Mouse (Mus musculus) left cerebral cortex, adult 11 months (tissue): ENCODE results near the gene Rnaset2a.
"Not testable (repeated sequence)": the region's sequence is repeated elsewhere in the genome, so short reads cannot be mapped to it uniquely, and the experiment has no call there.

Experiments used
- DNase-seq: peaks from one replicate; pipeline ENCODE4 v3.0.0; 2022; ENCODE audit warnings: low spot score

Gene Rnaset2a

GRCm38 (mm10) chr17:8138116-8138515, 9.8 kb downstream of the Rnaset2a start:
- DNase-seq: not testable (repeated sequence)

GRCm38 (mm10) chr17:8130849-8131248, 17.0 kb downstream of the Rnaset2a start:
- not testable (repeated sequence) for DNase-seq

GRCm38 (mm10) chr17:8129578-8129977, 18.3 kb downstream of the Rnaset2a start:
- DNase-seq: not testable (repeated sequence)

- not testable (repeated sequence) for DNase-seq
Measured at GRCm38 (mm10) chr17:8128326-8128993, 19.4 kb downstream of the Rnaset2a start.

GRCm38 (mm10) chr17:8124586-8124985, 23.3 kb downstream of the Rnaset2a start:
- DNase-seq: not testable (repeated sequence)

GRCm38 (mm10) chr17:8122974-8123373, 24.9 kb downstream of the Rnaset2a start:
- not testable (repeated sequence) for DNase-seq

- DNase-seq: not testable (repeated sequence)
Measured at GRCm38 (mm10) chr17:8116928-8117327, 31.0 kb downstream of the Rnaset2a start.

- not testable (repeated sequence) for DNase-seq
Measured at GRCm38 (mm10) chr17:8116378-8116777, 31.5 kb downstream of the Rnaset2a start.

GRCm38 (mm10) chr17:8112199-8112598, 35.7 kb downstream of the Rnaset2a start:
- not testable (repeated sequence) for DNase-seq

GRCm38 (mm10) chr17:8101297-8101609, 46.6 kb downstream of the Rnaset2a start:
- not testable (repeated sequence) for DNase-seq

GRCm38 (mm10) chr17:8100405-8101296, 47.2 kb downstream of the Rnaset2a start:
- DNase-seq: not testable (repeated sequence)

- DNase-seq: not testable (repeated sequence)
Measured at GRCm38 (mm10) chr17:8096199-8096598, 51.7 kb downstream of the Rnaset2a start.

GRCm38 (mm10) chr17:8095653-8096052, 52.2 kb downstream of the Rnaset2a start:
- DNase-seq: not testable (repeated sequence)

GRCm38 (mm10) chr17:8092537-8093526, 55.1 kb downstream of the Rnaset2a start:
- DNase-seq: not testable (repeated sequence)

GRCm38 (mm10) chr17:8091320-8091719, 56.6 kb downstream of the Rnaset2a start:
- DNase-seq: not testable (repeated sequence)

GRCm38 (mm10) chr17:8069847-8070246, 78.0 kb downstream of the Rnaset2a start:
- not testable (repeated sequence) for DNase-seq
